Mouse (Mus musculus) limb, embryonic 13.5 days (tissue): ENCODE measurements around the gene Clasp1. TPM values are rescaled to one million over a fixed set of nuclear protein-coding genes. Genes with fewer than 3 reads are reported as not detected.

ENCODE experiments used
- ATAC-seq: fragments of 200-750 bp; cut with Nextera tagmentation; 2 replicates; pipeline ENCODE4 v1.8.0; 2017; ENCODE audit warnings: low read depth, moderate number of reproducible peaks, moderate TSS enrichment; ENCODE audit not compliant: low FRiP score
- H3K27ac ChIP-seq: fragments of 300-500 bp; sonication (generic); 2 replicates; pipeline ENCODE4 v1.5.1; 2015; ENCODE audit warnings: inconsistent platforms, mild to moderate bottlenecking, moderate library complexity
- H3K27me3 ChIP-seq: fragments of 300-500 bp; sonication (generic); 2 replicates; pipeline ENCODE4 v1.6.1; 2015; ENCODE audit warnings: mild to moderate bottlenecking, inconsistent platforms
- H3K36me3 ChIP-seq: fragments of 300-500 bp; sonication (generic); 2 replicates; pipeline ENCODE4 v1.6.1; 2015; ENCODE audit warnings: inconsistent platforms, mild to moderate bottlenecking, moderate library complexity
- H3K4me1 ChIP-seq: fragments of 300-500 bp; sonication (generic); 2 replicates; pipeline ENCODE4 v1.6.1; 2015; ENCODE audit warnings: inconsistent platforms
- H3K4me2 ChIP-seq: fragments of 300-500 bp; sonication (generic); replicated peaks from 2 replicates; pipeline ENCODE4 v1.6.1; 2015; ENCODE audit warnings: inconsistent platforms, mild to moderate bottlenecking, moderate library complexity
- H3K4me3 ChIP-seq: fragments of 300-500 bp; sonication (generic); 2 replicates; pipeline ENCODE4 v1.5.1; 2015; ENCODE audit warnings: moderate library complexity, mild to moderate bottlenecking, inconsistent platforms
- H3K9ac ChIP-seq: fragments of 300-500 bp; sonication (generic); 2 replicates; pipeline ENCODE4 v1.6.1; 2015; ENCODE audit warnings: mild to moderate bottlenecking, inconsistent platforms
- H3K9me3 ChIP-seq: fragments of 300-500 bp; sonication (generic); 2 replicates; pipeline ENCODE4 v1.6.1; 2016; ENCODE audit warnings: inconsistent platforms
- WGBS: fragments of 180-500 bp; shearing (Covaris S2); methylation state at CpG from one replicate; pipeline ENCODE4 v1.1.7; 2015; 5-methylcytosine and 5-hydroxymethylcytosine counted together
- polyA plus RNA-seq: library from polyadenylated mRNA; unstranded; fragments of >200 nt; fragmentation: Nextera tagmentation; extraction: Ambion mirVana; gene quantifications from 2 replicates; pipeline ENCODE4 v1.2.1, GENCODE M21; 2015

Clasp1 gene
- polyA plus RNA-seq, 1 experiment from 2014 or later, result 66.3 TPM

DNA sequence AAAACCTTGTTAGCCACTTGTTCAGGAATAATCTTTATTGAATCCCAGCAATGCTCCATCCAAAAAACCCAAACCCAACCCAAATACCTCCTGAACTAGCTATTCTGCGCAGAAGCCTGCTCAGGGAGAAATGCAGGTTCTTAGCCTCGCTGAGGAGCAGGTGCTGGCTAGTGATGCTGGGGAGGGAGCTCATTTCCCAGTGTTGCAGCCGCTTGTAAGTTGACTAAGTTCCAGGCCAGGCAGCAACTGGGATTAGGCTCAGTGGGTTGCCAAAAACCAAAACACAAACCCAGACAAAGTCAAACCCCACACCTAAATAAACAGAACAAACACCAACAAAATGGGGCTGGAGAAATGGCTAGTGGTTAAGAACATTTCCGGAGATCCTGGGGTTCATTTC, 20.4 kb downstream of the Clasp1 start:
- H3K9me3 ChIP-seq, result no peaks in the 10 kb centered on the region
- no peak for ATAC-seq
- peaks cover 11% of the 10 kb centered on the region for H3K36me3 ChIP-seq
- no peak overlapping the region for H3K4me2 ChIP-seq
- no peak overlapping the region for H3K4me3 ChIP-seq
- no peak overlapping the region for H3K27ac ChIP-seq
- 77% methylated on average over 4 of the region's 4 CpGs for WGBS
- H3K27me3 ChIP-seq, result no peaks in the 10 kb centered on the region
- H3K9ac ChIP-seq, result no peak overlapping the region
- H3K4me1 ChIP-seq, result no peaks in the 10 kb centered on the region

DNA sequence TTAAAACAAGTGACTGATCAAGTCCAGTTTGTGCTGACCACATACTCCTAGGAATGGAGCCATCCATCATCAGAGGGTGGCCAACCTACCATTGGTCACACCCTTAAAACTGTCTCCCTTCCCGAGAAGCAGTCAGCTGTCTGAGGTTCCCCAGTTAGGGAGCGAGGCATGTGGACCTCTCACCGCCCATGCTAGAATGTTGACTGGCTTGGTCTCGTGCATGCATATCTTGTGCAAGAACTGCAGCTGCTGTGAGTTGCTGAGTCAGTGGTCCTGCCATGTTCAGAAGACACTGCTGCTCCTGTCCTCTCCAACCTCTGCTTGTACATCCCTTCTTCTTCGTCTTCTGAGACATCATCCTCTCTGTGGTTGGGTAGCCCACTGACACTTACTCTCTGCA, 22.0 kb downstream of the Clasp1 start:
- Histone ChIP-seq H3K36me3 (peaks cover 7% of the 10 kb centered on the region; the same call in 1 of the 2 replicates), H3K27ac (no peak overlapping the region), H3K27me3 (no peaks in the 10 kb centered on the region), H3K4me1 (no peaks in the 10 kb centered on the region), H3K9me3 (no peaks in the 10 kb centered on the region), H3K4me2 (no peak overlapping the region), H3K9ac (no peak overlapping the region), H3K4me3 (no peak overlapping the region)
- 83% methylated on average over 5 of the region's 5 CpGs for WGBS
- ATAC-seq, result no peak

DNA sequence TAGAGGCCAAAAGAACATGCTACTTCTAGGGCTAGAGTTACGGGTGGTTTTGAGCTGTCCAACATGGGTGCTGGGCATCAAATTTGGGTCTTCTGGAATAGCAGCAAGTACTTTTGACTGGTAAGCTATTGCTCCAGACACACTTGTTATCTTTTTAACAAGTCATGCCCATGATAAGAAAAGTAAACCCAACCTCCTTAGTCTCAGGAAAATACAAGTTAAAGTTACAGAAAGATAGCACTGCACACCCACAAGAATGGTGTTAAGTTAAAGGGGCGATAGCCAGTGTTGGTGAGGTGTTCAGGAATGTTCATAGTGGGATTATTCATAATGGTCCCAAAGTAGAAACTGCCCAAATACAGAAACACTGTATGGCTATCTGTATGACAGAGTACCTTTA, 24.3 kb downstream of the Clasp1 start:
- Histone ChIP-seq H3K4me3 (no peak overlapping the region), H3K27ac (no peak overlapping the region), H3K9me3 (no peaks in the 10 kb centered on the region), H3K4me1 (no peaks in the 10 kb centered on the region), H3K36me3 (peaks cover 11% of the 10 kb centered on the region; the same call in 1 of the 2 replicates), H3K9ac (no peak overlapping the region), H3K27me3 (no peaks in the 10 kb centered on the region), H3K4me2 (no peak overlapping the region)
- no peak for ATAC-seq
- 91% methylated on average over 2 of the region's 2 CpGs for WGBS

DNA sequence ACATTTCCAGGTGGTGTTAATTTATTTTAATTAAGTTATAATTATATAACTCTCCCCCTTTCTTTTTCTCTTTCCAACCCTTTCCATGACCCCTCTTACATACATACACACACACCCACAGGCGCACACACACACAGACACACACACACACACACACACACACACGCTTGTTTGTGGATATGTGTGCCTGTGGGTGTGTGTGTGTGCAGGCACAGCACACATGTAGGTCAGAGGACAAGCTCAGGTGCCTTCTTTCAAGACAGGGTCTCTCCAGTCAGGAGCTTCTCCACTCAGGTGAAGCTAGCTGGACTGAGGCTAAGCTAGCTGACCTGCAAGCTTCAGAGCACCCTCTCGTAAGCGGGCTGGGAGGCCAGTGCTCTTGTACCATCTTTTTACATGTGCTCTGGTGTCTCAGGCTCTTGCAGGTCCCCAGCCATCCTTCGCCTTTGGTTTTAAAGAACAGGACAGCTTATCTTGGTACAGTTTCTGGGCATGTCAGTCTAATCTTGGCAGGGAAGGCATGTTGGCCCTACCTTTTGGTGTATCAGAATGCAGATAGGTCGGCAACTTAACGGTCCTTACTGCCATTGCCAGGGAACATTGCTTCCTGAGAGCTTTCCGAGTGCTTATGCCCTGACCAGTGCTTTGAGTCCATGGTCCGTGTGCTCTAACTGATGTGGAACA, 28.3 kb downstream of the Clasp1 start:
- 94% methylated on average over 9 of the region's 9 CpGs for WGBS
- H3K4me2 ChIP-seq, result no peak overlapping the region
- no peaks in the 10 kb centered on the region for H3K27me3 ChIP-seq
- H3K9me3 ChIP-seq, result no peaks in the 10 kb centered on the region
- no peak for ATAC-seq
- H3K36me3 ChIP-seq, result peaks cover 26% of the 10 kb centered on the region
- no peak overlapping the region for H3K9ac ChIP-seq
- H3K4me3 ChIP-seq, result no peak overlapping the region
- peaks cover 12% of the 10 kb centered on the region for H3K4me1 ChIP-seq
- no peak overlapping the region for H3K27ac ChIP-seq

DNA sequence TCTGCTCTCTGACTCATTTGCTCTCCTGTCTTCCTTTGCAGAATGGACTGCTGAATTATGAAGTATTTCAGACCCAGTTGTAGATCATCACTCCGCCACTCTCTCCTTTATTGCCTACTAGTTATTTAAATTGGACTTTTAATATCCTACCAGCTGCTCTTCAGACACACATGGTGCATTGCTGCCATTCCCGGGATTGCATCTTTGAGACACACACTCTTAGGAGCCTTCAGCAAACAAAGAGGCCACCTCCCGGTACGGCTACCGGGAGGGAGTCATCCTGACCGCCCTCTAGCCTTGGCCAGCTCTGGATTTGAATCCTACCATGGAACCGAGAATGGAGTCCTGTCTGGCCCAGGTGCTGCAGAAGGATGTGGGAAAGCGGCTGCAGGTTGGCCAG, 30.5 kb downstream of the Clasp1 start:
- Histone ChIP-seq H3K4me3 (no peak overlapping the region), H3K4me2 (no peak overlapping the region), H3K9ac (no peak overlapping the region), H3K27ac (no peak overlapping the region), H3K4me1 (peaks cover 14% of the 10 kb centered on the region), H3K36me3 (peaks cover 46% of the 10 kb centered on the region), H3K9me3 (no peaks in the 10 kb centered on the region), H3K27me3 (no peaks in the 10 kb centered on the region)
- WGBS, result 86% methylated on average over 8 of the region's 8 CpGs
- ATAC-seq, result no peak

DNA sequence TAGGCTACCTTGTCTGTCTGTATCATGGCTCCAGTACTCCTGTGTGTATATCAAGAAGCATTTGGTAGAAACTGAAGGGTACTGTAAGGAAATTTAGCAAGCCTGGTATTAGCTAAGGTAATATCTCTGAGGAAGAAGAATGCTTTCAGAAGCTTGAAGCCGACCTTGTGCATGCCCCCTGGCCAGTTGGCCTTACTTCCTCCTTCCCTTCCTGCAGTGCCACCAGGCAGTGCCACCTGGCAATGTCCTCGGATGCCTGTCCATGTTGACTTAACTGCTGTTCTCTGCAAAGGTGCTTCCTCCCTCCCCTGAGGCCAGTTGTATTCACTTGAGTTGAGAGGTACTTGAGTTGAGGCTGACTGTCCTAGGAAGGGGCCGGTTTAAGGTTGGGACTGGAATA, 32.3 kb downstream of the Clasp1 start:
- 70% methylated on average over 3 of the region's 3 CpGs for WGBS
- peaks cover 56% of the 10 kb centered on the region for H3K36me3 ChIP-seq
- H3K27ac ChIP-seq, result no peak overlapping the region
- no peaks in the 10 kb centered on the region for H3K9me3 ChIP-seq
- no peak overlapping the region for H3K4me3 ChIP-seq
- H3K4me1 ChIP-seq, result peaks cover 14% of the 10 kb centered on the region
- no peak overlapping the region for H3K4me2 ChIP-seq
- H3K9ac ChIP-seq, result no peak overlapping the region
- H3K27me3 ChIP-seq, result no peaks in the 10 kb centered on the region
- ATAC-seq, result no peak

DNA sequence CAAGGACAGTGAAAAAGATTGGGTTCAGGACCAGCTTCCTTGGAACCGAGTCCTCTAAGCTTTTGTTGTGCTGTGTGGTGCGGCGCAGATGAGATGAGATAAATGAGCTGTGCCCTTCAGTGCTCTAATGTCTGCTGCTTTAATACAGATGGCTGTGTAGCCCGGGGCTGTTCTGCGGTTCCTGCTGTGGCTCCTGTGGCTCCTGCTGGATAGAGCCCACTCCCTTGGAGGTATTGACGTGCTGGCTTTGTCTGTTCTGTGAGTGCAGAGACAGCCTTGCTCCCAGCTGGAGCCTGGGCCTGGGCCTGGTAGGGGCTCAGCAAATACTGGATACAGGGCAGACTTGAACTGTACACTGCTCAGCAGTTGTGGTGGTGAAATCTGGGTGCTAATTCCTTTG, 34.0 kb downstream of the Clasp1 start:
- Histone ChIP-seq H3K27ac (no peak overlapping the region), H3K36me3 (peaks cover 52% of the 10 kb centered on the region), H3K4me1 (peaks cover 14% of the 10 kb centered on the region), H3K4me3 (no peak overlapping the region), H3K27me3 (no peaks in the 10 kb centered on the region), H3K4me2 (no peak overlapping the region), H3K9me3 (no peaks in the 10 kb centered on the region), H3K9ac (no peak overlapping the region)
- no peak for ATAC-seq
- 82% methylated on average over 6 of the region's 6 CpGs for WGBS

DNA sequence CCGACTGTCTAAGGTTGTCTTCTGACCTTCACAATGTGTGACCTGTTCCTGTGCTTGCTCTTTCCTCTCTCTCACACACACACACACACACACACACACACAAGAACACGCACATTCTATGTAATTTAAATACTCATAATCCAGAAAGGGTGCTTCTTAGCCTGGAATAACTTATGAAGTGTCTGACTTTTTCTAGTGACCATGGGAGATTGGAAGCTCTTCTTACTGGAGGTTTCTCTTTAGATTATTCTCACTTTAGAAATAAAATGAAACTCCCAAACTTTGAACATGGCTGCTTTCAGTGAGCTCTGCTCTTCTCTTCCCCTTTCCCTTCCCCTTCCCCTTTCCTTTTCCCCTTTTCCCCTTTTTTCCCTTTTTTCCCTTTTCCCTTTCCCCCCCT, 37.1 kb downstream of the Clasp1 start:
- no peak overlapping the region for H3K4me2 ChIP-seq
- no peak overlapping the region for H3K4me3 ChIP-seq
- ATAC-seq, result no peak
- H3K36me3 ChIP-seq, result peaks cover 35% of the 10 kb centered on the region
- no peak overlapping the region for H3K9ac ChIP-seq
- H3K27me3 ChIP-seq, result no peaks in the 10 kb centered on the region
- no peak overlapping the region for H3K27ac ChIP-seq
- peaks cover 12% of the 10 kb centered on the region for H3K4me1 ChIP-seq
- H3K9me3 ChIP-seq, result no peaks in the 10 kb centered on the region
- 92% methylated on average over 2 of the region's 2 CpGs for WGBS

DNA sequence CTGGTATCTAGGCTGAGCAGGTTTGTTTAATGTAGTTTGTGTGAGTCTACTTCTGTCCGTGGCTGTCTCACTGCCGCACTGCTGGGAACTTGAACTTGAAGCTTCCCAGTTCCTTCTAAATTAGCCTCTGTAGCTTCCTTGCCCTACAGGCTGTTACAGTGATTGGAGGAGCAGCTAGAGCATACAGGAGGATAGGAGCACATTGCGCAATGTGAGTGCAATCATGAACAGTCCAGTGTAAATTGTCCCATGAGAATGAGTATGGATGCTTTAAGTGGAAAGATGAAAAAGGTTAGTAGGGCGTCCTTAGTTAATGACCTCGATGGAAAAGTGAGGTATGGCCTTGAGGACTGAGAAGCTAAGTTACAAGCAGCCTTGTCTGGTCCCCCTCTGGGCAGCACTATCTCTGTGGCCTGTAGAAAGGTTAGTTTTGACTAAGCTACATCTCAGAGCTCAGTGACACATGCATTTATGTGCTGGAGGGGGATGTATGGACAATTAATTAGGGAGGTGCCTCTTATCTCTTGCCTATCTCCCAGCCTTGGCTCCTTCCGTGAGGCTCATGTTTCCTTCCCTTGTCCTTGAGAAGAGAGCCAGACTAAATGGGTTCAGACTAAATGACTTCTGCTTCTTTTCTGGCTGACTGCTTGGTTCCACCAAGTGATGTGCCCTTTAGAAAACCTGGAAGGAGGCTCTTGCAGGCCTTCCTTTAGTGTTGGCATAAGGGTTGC, 39.7 kb downstream of the Clasp1 start:
- Histone ChIP-seq H3K9ac (no peak overlapping the region), H3K27me3 (no peaks in the 10 kb centered on the region), H3K9me3 (no peaks in the 10 kb centered on the region), H3K36me3 (peaks cover 26% of the 10 kb centered on the region), H3K27ac (no peak overlapping the region), H3K4me2 (no peak overlapping the region), H3K4me1 (no peaks in the 10 kb centered on the region), H3K4me3 (no peak overlapping the region)
- ATAC-seq, result no peak
- WGBS, result 89% methylated on average over 6 of the region's 6 CpGs

DNA sequence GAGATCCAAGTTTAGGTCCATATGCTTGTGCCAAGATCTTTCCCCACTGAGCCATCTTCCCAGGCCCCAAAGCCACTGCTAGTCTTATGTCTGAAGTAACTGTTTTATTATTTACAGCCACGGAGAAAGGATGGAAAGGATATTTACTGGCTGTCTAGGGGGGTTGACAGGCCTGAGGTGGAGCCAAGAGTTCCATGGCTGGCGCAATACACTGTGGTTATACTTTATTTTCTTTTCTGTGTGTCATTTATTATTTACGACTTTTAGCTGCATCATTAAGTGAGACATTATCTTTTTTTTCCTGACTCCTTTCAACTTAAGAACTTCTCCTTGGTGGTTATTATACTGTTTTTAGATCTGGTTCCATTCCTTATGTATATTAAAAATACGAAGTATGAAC, 42.7 kb downstream of the Clasp1 start:
- no peak overlapping the region for H3K27ac ChIP-seq
- WGBS, result 83% methylated on average over 4 of the region's 4 CpGs
- H3K36me3 ChIP-seq, result peaks cover 10% of the 10 kb centered on the region
- H3K9ac ChIP-seq, result no peak overlapping the region
- H3K4me1 ChIP-seq, result no peaks in the 10 kb centered on the region
- no peaks in the 10 kb centered on the region for H3K27me3 ChIP-seq
- H3K9me3 ChIP-seq, result no peaks in the 10 kb centered on the region
- H3K4me3 ChIP-seq, result no peak overlapping the region
- no peak for ATAC-seq
- no peak overlapping the region for H3K4me2 ChIP-seq

DNA sequence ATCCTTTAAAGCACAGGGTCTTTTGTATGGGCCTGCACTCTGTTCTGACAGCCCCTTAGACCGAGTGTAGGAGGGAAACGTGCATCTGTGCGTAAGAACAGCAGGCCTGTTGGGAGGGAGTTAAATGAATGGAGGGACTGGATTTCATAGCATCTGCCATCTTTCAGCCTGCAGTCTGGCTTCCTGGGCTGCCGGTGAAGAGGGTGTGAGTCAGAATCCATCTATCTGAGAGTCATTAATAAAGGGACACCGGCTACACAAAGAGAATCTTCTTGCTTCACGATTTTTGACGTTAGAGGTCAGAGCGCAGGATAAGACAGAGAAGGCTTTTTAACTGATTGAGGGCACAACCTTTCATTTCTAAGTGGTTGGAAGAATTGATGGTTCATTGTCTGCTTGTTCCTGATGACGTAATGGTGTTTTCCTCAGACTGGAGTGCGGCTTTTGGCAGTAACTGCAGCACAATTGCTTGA, 46.2 kb downstream of the Clasp1 start:
- Histone ChIP-seq H3K9me3 (no peaks in the 10 kb centered on the region), H3K27ac (no peak overlapping the region), H3K4me3 (no peak overlapping the region), H3K36me3 (peaks cover 10% of the 10 kb centered on the region), H3K4me1 (no peaks in the 10 kb centered on the region), H3K9ac (no peak overlapping the region), H3K4me2 (no peak overlapping the region), H3K27me3 (no peaks in the 10 kb centered on the region)
- 74% methylated on average over 10 of the region's 10 CpGs for WGBS
- no peak for ATAC-seq

DNA sequence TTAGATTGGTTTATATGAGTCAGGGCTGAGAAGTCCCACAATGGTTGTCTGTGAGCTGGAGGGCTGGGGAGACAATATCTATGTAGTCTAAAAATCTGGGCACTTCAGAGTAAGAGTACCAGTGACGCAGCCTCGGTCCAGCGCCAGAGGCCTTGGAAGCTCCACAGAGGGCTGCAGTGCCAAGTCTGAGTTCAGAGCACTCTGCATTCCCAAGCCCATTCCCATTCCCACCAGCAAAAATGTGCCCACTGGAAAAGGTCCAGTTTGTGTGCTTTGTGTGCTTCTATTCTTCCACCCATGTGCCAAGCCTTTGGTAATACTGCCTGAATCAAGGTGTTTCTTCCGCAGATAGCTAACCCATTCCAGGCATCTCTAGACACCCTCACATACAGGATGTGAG, 49.0 kb downstream of the Clasp1 start:
- Histone ChIP-seq H3K9ac (no peak overlapping the region), H3K4me1 (no peaks in the 10 kb centered on the region), H3K4me2 (no peak overlapping the region), H3K27me3 (no peaks in the 10 kb centered on the region), H3K4me3 (no peak overlapping the region), H3K36me3 (peaks cover 10% of the 10 kb centered on the region), H3K27ac (no peak overlapping the region), H3K9me3 (no peaks in the 10 kb centered on the region)
- ATAC-seq, result no peak
- 96% methylated on average over 4 of the region's 4 CpGs for WGBS

DNA sequence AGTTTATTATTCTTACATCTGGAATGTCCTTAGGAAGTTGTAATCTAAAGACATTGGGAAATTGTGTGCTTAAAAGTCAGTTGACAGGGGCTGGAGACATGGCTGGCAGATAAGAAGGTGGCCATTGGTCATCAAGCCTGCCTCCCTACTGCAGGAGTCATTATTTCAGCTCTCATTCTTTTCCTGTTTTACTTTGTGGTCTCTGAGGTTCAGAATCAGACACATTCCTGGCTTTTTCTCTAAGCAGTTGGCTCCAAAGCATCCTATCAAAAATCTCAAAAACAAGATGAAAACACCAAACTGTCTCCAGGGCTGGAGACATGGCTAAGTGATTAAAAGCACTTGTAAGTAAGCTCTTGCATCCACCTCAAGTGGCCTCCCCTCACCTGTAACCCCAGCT, 49.5 kb downstream of the Clasp1 start:
- Histone ChIP-seq H3K9ac (no peak overlapping the region), H3K4me3 (no peak overlapping the region), H3K27ac (no peak overlapping the region), H3K36me3 (peaks cover 5% of the 10 kb centered on the region), H3K4me1 (no peaks in the 10 kb centered on the region), H3K9me3 (no peaks in the 10 kb centered on the region), H3K4me2 (no peak overlapping the region), H3K27me3 (no peaks in the 10 kb centered on the region)
- ATAC-seq, result no peak
